Mouse (Mus musculus): ENCODE results near the gene Gkn1. TPM values are rescaled to one million over a fixed set of nuclear protein-coding genes. Genes with fewer than 3 reads are reported as not detected.

Gkn1 gene
- total RNA-seq, 2 experiments from 2014 or later, result not detected

DNA sequence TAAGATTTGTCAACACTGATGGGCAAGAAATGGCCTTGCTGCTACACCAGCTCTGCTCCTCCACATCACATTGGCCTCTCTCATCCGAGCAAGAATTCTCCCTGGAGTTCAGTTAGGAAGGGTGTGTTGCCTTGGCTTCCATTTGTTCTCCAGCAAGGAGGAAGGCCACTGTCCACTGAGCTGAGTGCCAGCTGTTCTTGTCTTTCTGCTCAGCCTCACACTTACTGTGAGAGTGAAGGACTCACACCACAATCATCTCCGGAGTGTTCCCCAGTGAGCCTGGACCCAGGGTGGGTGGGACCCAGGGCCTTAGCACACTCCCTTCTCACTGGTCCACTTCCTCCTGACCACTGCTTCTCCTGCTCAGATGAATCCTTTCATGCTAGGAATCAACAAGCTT is 23.8 kb downstream of the Gkn1 start:
- no peak for DNase-seq (ENCODE audit: low spot score in 2 of 2)

GRCm38 (mm10) chr6:87323381-87323780 is 27.4 kb downstream of the Gkn1 start:
- no peak for DNase-seq (ENCODE audit: low spot score in 2 of 2)

DNA sequence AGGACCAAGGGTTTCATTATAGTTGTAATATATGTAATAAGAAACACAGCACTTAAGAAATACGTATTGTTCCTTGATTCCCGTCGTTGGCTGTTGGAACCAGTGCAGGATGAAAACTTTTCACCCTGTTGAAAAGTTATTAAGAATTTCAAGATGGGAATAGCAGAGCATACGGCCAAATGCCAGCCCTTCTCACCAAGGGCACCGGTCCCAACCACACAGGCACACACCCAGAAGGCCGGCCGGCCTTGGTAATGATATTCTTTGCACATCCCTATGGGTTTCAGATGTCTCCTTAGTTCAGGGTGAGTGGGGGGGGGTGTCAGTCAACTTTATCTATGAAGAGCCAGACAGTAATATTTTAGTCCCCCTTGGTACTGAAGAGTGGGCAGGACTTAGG is 32.1 kb downstream of the Gkn1 start:
- DNase-seq (ENCODE audit: low spot score in 2 of 2), result no peak

DNA sequence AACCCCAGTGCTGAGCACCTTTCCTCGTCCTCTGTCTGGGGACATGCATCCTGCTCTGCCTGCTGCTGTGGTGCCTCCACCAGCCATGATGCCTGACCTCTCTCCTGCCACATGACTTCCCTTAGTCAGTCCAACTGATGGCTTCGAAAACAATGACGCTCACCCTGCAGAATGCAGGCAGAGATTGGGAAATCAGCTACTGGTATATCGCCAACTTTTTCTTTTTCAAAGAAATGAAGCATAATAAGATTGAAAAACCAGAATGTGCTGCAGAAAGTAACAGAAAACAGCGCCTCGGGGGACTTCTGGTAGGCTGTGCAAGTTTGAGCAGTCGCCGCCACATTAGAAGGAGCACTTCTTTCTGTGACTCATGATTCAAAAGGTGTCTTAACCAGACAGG is 33.8 kb downstream of the Gkn1 start:
- no peak for DNase-seq (ENCODE audit: low spot score in 2 of 2)

- no peak for DNase-seq (ENCODE audit: low spot score in 2 of 2)
Observed at GRCm38 (mm10) chr6:87312761-87313160, 38.0 kb downstream of the Gkn1 start.

DNA sequence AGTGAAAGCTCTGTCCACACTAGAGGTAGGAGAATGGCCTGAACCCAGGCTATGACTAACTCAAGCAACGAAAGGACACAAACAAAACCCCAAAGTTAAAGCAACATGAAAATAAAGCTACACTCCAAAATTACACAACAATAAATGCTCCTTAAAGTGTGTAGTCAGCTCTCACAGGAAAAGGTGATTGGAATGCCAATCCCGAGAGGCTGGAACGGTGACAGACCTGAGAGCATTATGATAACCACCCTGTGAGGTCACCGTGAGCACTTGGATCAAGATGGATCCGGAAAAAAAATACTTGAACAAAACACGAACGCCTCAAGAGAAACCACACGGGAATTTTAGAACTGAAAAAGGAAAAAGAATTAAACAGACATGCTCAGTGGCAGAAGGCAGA is 46.3 kb downstream of the Gkn1 start:
- DNase-seq (ENCODE audit: low spot score in 2 of 2), result no peak

GRCm38 (mm10) chr6:87302746-87303145 is 48.0 kb downstream of the Gkn1 start:
- DNase-seq (ENCODE audit: low spot score in 2 of 2), result no peak

DNA sequence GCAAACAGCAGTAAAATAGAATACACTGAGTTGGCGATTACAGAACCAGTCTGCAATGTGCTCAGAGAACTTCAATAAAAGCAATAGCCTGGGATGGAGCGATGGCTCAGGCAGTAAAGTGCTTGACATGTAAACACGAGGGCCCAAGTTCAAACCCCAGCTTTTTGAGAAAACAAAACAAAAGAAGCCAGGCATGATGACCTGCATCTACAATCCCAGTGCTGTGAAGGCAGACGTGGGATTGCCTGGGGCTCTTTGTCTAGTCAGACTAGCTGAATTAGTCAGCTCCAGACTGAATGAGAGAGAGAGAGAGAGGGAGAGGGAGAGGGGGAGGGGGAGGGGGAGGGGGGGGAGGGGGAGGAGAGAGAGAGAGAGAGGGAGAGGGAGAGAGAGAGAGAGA is 48.8 kb downstream of the Gkn1 start:
- DNase-seq (ENCODE audit: low spot score in 2 of 2), result no peak

Other genes with a start within 250 kb of the Gkn1 start
- gene D6Ertd527e, start 246.2 kb downstream of the Gkn1 start, total RNA-seq (2021), result under 1 TPM in 1 of 2 experiments, not detected in 1; 0.28 TPM
- 10 to 100 TPM; 45.4 to 46.9 TPM for gene Antxr1, start 15.1 kb downstream of the Gkn1 start, total RNA-seq (2021)
- gene Gkn2, start 22.4 kb upstream of the Gkn1 start, total RNA-seq (2021), result not detected
- under 1 TPM; 0.36 to 0.76 TPM for gene Gkn3, start 38.0 kb upstream of the Gkn1 start, total RNA-seq (2021)
- gene Bmp10, start 78.1 kb upstream of the Gkn1 start, total RNA-seq (2021), result under 1 TPM in 1 of 2 experiments, not detected in 1; 0.65 TPM
- 1 to 10 TPM; 5.8 to 6.1 TPM for gene Arhgap25, start 182.3 kb upstream of the Gkn1 start, total RNA-seq (2021)
- gene Prokr1, start 239.8 kb upstream of the Gkn1 start, total RNA-seq (2021), result 1 to 10 TPM; 1.7 to 1.9 TPM

Measured in adrenal gland, postnatal 4 days (tissue).